Mouse (Mus musculus) MEL (cell line): ENCODE data around the gene Lats2. TPM values are rescaled to one million over a fixed set of nuclear protein-coding genes. Genes with fewer than 3 reads are reported as not detected.

Experiments
- DNase-seq: peaks from one replicate; pipeline ENCODE4 v3.0.0; 2011; ENCODE audit warnings: low read depth, low spot score
- H3K27ac ChIP-seq: 2 replicates; pipeline ENCODE4 v1.5.1; 2012; ENCODE audit warnings: low read depth, mild to moderate bottlenecking, control low read depth, low read length, moderate library complexity; ENCODE audit not compliant: control insufficient read depth
- H3K27me3 ChIP-seq, 2 experiments: fragments of 150-350 bp in 1 of 2; sonication (generic) in 1 of 2; 2 replicates each; pipeline ENCODE4 v1.6.1; 2012; ENCODE audit warnings: low read length in 2 of 2, mild to moderate bottlenecking in 2 of 2, improper control_type of control experiment in 1 of 2, moderate library complexity in 1 of 2; ENCODE audit not compliant: insufficient read depth in 2 of 2, control insufficient read depth in 1 of 2
- H3K36me3 ChIP-seq, 2 experiments: 2 replicates each; pipeline ENCODE4 v1.6.1; 2012 to 2014; ENCODE audit warnings: low read length in 2 of 2, improper control_type of control experiment in 1 of 2, inconsistent platforms in 1 of 2, mild to moderate bottlenecking in 1 of 2; ENCODE audit not compliant: insufficient read depth in 2 of 2, control insufficient read depth in 1 of 2
- H3K4me1 ChIP-seq, 2 experiments: fragments of 150-350 bp in 1 of 2; sonication (generic) in 1 of 2; 2 replicates each; pipeline ENCODE4 v1.6.1; 2012; ENCODE audit warnings: low read length in 2 of 2, improper control_type of control experiment in 1 of 2, mild to moderate bottlenecking in 1 of 2; ENCODE audit not compliant: insufficient read depth in 2 of 2, control insufficient read depth in 1 of 2
- H3K4me3 ChIP-seq, 2 experiments: fragments of 150-350 bp in 1 of 2; sonication (generic) in 1 of 2; 2 replicates each; pipeline ENCODE4 v1.5.1; 2012; ENCODE audit warnings: low read depth in 2 of 2, low read length in 2 of 2, mild to moderate bottlenecking in 2 of 2, moderate library complexity in 2 of 2, control low read depth in 1 of 2, improper control_type of control experiment in 1 of 2; ENCODE audit not compliant: control insufficient read depth in 1 of 2, insufficient read depth in 1 of 2
- H3K79me2 ChIP-seq: 2 replicates; pipeline ENCODE4 v1.6.1; 2012; ENCODE audit warnings: mild to moderate bottlenecking, low read length, moderate library complexity; ENCODE audit not compliant: control insufficient read depth, poor library complexity, insufficient read depth
- H3K9ac ChIP-seq: 2 replicates; pipeline ENCODE4 v1.6.1; 2012; ENCODE audit warnings: low read depth, mild to moderate bottlenecking, control low read depth, low read length, moderate library complexity; ENCODE audit not compliant: control insufficient read depth, poor library complexity, severe bottlenecking
- H3K9me3 ChIP-seq: fragments of 150-350 bp; sonication (generic); replicated peaks from 2 replicates; pipeline ENCODE4 v1.6.1; 2012; ENCODE audit warnings: mild to moderate bottlenecking, low read length, improper control_type of control experiment, moderate library complexity; ENCODE audit not compliant: insufficient read depth
- ELF1 ChIP-seq: IDR thresholded peaks from 2 replicates; pipeline ENCODE4 v1.6.1; 2014; ENCODE audit warnings: low read depth, mild to moderate bottlenecking, inconsistent platforms, low read length, improper control_type of control experiment, moderate library complexity
- EP300 ChIP-seq, 2 experiments: IDR thresholded peaks; 2 replicates each; pipeline ENCODE4 v1.6.1; 2011; ENCODE audit warnings: improper control_type of control experiment in 2 of 2, low read length in 2 of 2, low read depth in 1 of 2, mild to moderate bottlenecking in 1 of 2
- JUND ChIP-seq: IDR thresholded peaks from 2 replicates; pipeline ENCODE4 v1.6.1; 2011; ENCODE audit warnings: low read depth, mild to moderate bottlenecking, improper control_type of control experiment, low read length
- MYC ChIP-seq: IDR thresholded peaks from 2 replicates; pipeline ENCODE4 v1.6.1; 2011; ENCODE audit warnings: low read depth, mild to moderate bottlenecking, low read length, improper control_type of control experiment, moderate library complexity
- NELFE ChIP-seq: IDR thresholded peaks from 2 replicates; pipeline ENCODE4 v1.6.1; 2011; ENCODE audit warnings: low read depth, low read length, improper control_type of control experiment
- RAD21 ChIP-seq: IDR thresholded peaks from 2 replicates; pipeline ENCODE4 v1.6.1; 2011; ENCODE audit warnings: mild to moderate bottlenecking, low read depth, low read length, improper control_type of control experiment
- SIN3A ChIP-seq: IDR thresholded peaks from 2 replicates; pipeline ENCODE4 v1.6.1; 2012; ENCODE audit warnings: low read length, improper control_type of control experiment, inconsistent platforms
- TBP ChIP-seq: IDR thresholded peaks from 2 replicates; pipeline ENCODE4 v1.8.0; 2011; ENCODE audit warnings: low read depth, low read length, improper control_type of control experiment
- USF1 ChIP-seq: IDR thresholded peaks from 2 replicates; pipeline ENCODE4 v1.6.1; 2014; ENCODE audit warnings: low read depth, mild to moderate bottlenecking, inconsistent platforms, low read length, improper control_type of control experiment, moderate library complexity
- ZMIZ1 ChIP-seq: IDR thresholded peaks from 2 replicates; pipeline ENCODE4 v1.6.1; 2012; ENCODE audit warnings: low read depth, mild to moderate bottlenecking, inconsistent platforms, low read length, improper control_type of control experiment, moderate library complexity
- polyA plus RNA-seq, 2 experiments: library from polyadenylated mRNA; stranded (reverse) in 1 of 2; unstranded in 1 of 2; fragments of >175 nt in 1 of 2; fragments of >200 nt in 1 of 2; gene quantifications; 2 replicates each; pipeline versions ENCODE4 v1.2.1 to v1.2.4; 2012; ENCODE audit warnings: low replicate concordance in 2 of 2, low read depth in 1 of 2; ENCODE audit not compliant: insufficient read length in 2 of 2, insufficient read depth in 1 of 2, missing spikeins in 1 of 2
- total RNA-seq: library from RNA; depleted of rRNA; stranded (reverse); fragments of 300-350 nt; gene quantifications from 2 replicates; pipeline ENCODE4 v1.2.3, GENCODE M21; 2012

The Lats2 gene
- total and polyA plus RNA-seq, 3 experiments, result 1.1 to 2.6 TPM; not detected in 1

GRCm38 (mm10) chr14:57705075-57705474 is 53.1 kb downstream of the Lats2 start:
- TF ChIP-seq EP300 (IDR thresholded peaks at IDR 0.05; ENCODE audit: low read depth in 1 of 2, low read length in 2 of 2), result no peak
- TF ChIP-seq, all 39 proteins: peak for 0
- H3K9me3 ChIP-seq, result no peaks in the 10 kb centered on the region
- H3K4me1 ChIP-seq, result no peaks in the 10 kb centered on the region
- H3K79me2 ChIP-seq, result no peaks in the 10 kb centered on the region
- H3K4me3 ChIP-seq, result no peak overlapping the region
- no peak for DNase-seq
- no peaks in the 10 kb centered on the region for H3K36me3 ChIP-seq
- H3K27ac ChIP-seq, result no peak overlapping the region
- H3K9ac ChIP-seq, result no peak overlapping the region
- no peaks in the 10 kb centered on the region for H3K27me3 ChIP-seq

- DNase-seq, result no peak
- TF ChIP-seq ELF1, result no peak
- TF ChIP-seq RAD21, result no peak
- TF ChIP-seq MYC, result no peak
- TF ChIP-seq USF1, result no peak
- no peak for TF ChIP-seq JUND
- TF ChIP-seq TBP, result no peak
- no peak for TF ChIP-seq SIN3A
- no peak for TF ChIP-seq NELFE
- no peak for TF ChIP-seq ZMIZ1
These were observed 56.2 kb downstream of the Lats2 start for GRCm38 (mm10) chr14:57701915-57702477.

GRCm38 (mm10) chr14:57699461-57699970 is 58.7 kb downstream of the Lats2 start:
- Histone ChIP-seq H3K4me1 (no peaks in the 10 kb centered on the region), H3K9me3 (no peaks in the 10 kb centered on the region), H3K27me3 (no peaks in the 10 kb centered on the region), H3K36me3 (no peaks in the 10 kb centered on the region), H3K9ac (no peak overlapping the region), H3K27ac (no peak overlapping the region), H3K79me2 (no peaks in the 10 kb centered on the region), H3K4me3 (no peak overlapping the region)
- no peak for DNase-seq
- no peak for TF ChIP-seq SIN3A

More at GRCm38 (mm10) chr14:57701915-57702477, 56.2 kb downstream of the Lats2 start:
- no peaks in the 10 kb centered on the region for H3K9me3 ChIP-seq
- no peak overlapping the region for H3K27ac ChIP-seq
- no peaks in the 10 kb centered on the region for H3K4me1 ChIP-seq
- H3K36me3 ChIP-seq, result no peaks in the 10 kb centered on the region
- no peak overlapping the region for H3K9ac ChIP-seq
- H3K4me3 ChIP-seq, result no peak overlapping the region
- H3K79me2 ChIP-seq, result no peaks in the 10 kb centered on the region
- H3K27me3 ChIP-seq, result no peaks in the 10 kb centered on the region
